Mouse (Mus musculus) olfactory bulb, adult 2 months (tissue): ENCODE results near the gene Meioc.

ENCODE experiments used
- CTCF ChIP-seq: fragments of 200-500 bp; IDR thresholded peaks from 2 replicates; pipeline ENCODE4 v1.5.1; 2012; ENCODE audit warnings: low read depth, mild to moderate bottlenecking, low read length, moderate library complexity; ENCODE audit not compliant: insufficient read depth
- POLR2A ChIP-seq: fragments of 200-500 bp; IDR thresholded peaks from 2 replicates; pipeline ENCODE4 v1.6.1; 2012; ENCODE audit warnings: mild to moderate bottlenecking, low read depth, low read length, moderate library complexity; ENCODE audit not compliant: insufficient read depth

- TF ChIP-seq CTCF (no peak), POLR2A (no peak)
These were observed 44.1 kb upstream of the Meioc start for GRCm38 (mm10) chr11:102619449-102619848.
